Mouse (Mus musculus) CH12.LX (cell line): Measurements from ENCODE around the gene Fgfr2.

Experiments
- CTCF ChIP-seq, 2 experiments: IDR thresholded peaks in 1 of 2; conservative IDR thresholded peaks in 1 of 2; 2 replicates each; pipeline ENCODE4 v1.5.1; 2011 to 2012; ENCODE audit warnings: low read depth in 2 of 2, low read length in 2 of 2, improper control_type of control experiment in 1 of 2, inconsistent platforms in 1 of 2, mild to moderate bottlenecking in 1 of 2, moderate library complexity in 1 of 2
- ELF1 ChIP-seq: IDR thresholded peaks from 2 replicates; pipeline ENCODE4 v1.6.1; 2014; ENCODE audit warnings: low read depth, mild to moderate bottlenecking, inconsistent platforms, low read length, improper control_type of control experiment
- GABPA ChIP-seq: IDR thresholded peaks from 2 replicates; pipeline ENCODE4 v1.6.1; 2012; ENCODE audit warnings: low read depth, low read length, improper control_type of control experiment, inconsistent platforms; ENCODE audit not compliant: insufficient replicate concordance
- HCFC1 ChIP-seq: IDR thresholded peaks from 2 replicates; pipeline ENCODE4 v1.6.1; 2012; ENCODE audit warnings: low read depth, mild to moderate bottlenecking, inconsistent platforms, low read length, improper control_type of control experiment
- KAT2A ChIP-seq: IDR thresholded peaks from 2 replicates; pipeline ENCODE4 v1.6.1; 2012; ENCODE audit warnings: low read length, improper control_type of control experiment, inconsistent platforms; ENCODE audit not compliant: insufficient replicate concordance
- NELFE ChIP-seq: IDR thresholded peaks from 2 replicates; pipeline ENCODE4 v1.6.1; 2011; ENCODE audit warnings: low read depth, low read length, improper control_type of control experiment
- NRF1 ChIP-seq: IDR thresholded peaks from 2 replicates; pipeline ENCODE4 v1.6.1; 2014; ENCODE audit warnings: low read depth, mild to moderate bottlenecking, inconsistent platforms, low read length, improper control_type of control experiment, moderate library complexity
- POLR2A ChIP-seq: IDR thresholded peaks from 2 replicates; pipeline ENCODE4 v1.6.1; 2011; ENCODE audit warnings: low read depth, mild to moderate bottlenecking, improper control_type of control experiment, low read length
- SIN3A ChIP-seq: IDR thresholded peaks from 2 replicates; pipeline ENCODE4 v1.6.1; 2012; ENCODE audit warnings: low read length, improper control_type of control experiment, inconsistent platforms
- UBTF ChIP-seq: IDR thresholded peaks from 2 replicates; pipeline ENCODE4 v1.6.1; 2012; ENCODE audit warnings: low read depth, mild to moderate bottlenecking, inconsistent platforms, low read length, improper control_type of control experiment, moderate library complexity
- USF1 ChIP-seq: IDR thresholded peaks from 2 replicates; pipeline ENCODE4 v1.6.1; 2014; ENCODE audit warnings: low read depth, mild to moderate bottlenecking, inconsistent platforms, low read length, improper control_type of control experiment
- USF2 ChIP-seq: conservative IDR thresholded peaks from 2 replicates; pipeline ENCODE4 v1.6.1; 2011; ENCODE audit warnings: low read depth, low read length, improper control_type of control experiment
- ZKSCAN1 ChIP-seq: IDR thresholded peaks from 2 replicates; pipeline ENCODE4 v1.6.1; 2012; ENCODE audit warnings: low read depth, inconsistent platforms, low read length, improper control_type of control experiment, borderline replicate concordance
- ZNF384 ChIP-seq: IDR thresholded peaks from 2 replicates; pipeline ENCODE4 v1.6.1; 2012; ENCODE audit warnings: low read depth, low read length, improper control_type of control experiment, inconsistent platforms

DNA sequence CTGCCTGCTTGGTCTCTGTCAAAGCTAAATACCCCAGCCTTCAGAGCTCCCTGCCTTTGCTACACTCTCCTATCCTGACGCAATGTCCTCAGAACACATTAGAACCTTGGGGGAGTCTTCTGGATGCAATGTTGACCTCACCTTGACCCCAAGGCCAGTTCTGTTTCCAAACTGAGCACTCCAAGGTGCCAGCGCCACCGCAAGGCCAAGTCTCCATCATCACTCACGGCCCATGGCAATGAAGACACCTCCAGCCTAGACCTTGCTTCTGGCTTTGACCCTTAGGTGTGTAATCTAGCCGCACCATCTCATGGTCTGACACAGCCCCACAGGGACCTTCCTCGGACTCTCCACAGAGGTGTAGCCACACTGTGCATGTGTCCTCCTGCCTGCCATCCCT is 2325.6 kb downstream of the Fgfr2 start:
- TF ChIP-seq SIN3A (no peak), POLR2A (no peak), ELF1 (no peak), ZNF384 (no peak), CTCF (conservative IDR thresholded peaks at IDR 0.05 in 1 of 2, IDR thresholded peaks at IDR 0.05 in 1 of 2; ENCODE audit: low read depth in 2 of 2, low read length in 2 of 2) (no peak), NELFE (no peak), HCFC1 (no peak), NRF1 (no peak), KAT2A (no peak), USF1 (no peak), USF2 (no peak), ZKSCAN1 (no peak), UBTF (no peak), GABPA (no peak)
